Mouse (Mus musculus) cerebellum, adult 18-20 months (tissue): ENCODE measurements around the gene Gk2.

Source experiments
- DNase-seq, 2 experiments: peaks; one replicate each; pipeline ENCODE4 v3.0.0; 2021

Gk2 gene

DNA sequence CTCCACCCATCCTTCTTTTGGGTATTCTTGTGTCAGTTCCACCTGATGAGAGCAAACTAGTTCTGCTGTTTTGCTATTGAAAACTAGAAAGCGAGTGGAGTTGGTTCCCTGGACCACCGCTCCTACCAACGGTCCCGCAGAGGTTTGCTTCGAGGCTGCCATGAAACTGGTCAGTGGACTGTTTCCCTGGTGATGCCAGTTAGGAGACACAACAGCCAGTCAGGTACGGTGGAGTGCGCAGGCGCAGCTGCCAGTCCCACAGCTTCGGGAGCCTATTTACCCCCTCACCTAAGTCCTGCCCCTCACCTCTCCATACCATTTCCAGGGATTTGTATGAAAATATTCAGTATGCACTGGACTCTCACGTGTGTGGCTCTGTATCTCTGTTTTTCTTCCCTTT lies at the start of gene Gk2:
Gene Gk2, minus strand, starts transcription at position 206 of the 400 bp plus-strand sequence.
- DNase-seq: no peak

DNA sequence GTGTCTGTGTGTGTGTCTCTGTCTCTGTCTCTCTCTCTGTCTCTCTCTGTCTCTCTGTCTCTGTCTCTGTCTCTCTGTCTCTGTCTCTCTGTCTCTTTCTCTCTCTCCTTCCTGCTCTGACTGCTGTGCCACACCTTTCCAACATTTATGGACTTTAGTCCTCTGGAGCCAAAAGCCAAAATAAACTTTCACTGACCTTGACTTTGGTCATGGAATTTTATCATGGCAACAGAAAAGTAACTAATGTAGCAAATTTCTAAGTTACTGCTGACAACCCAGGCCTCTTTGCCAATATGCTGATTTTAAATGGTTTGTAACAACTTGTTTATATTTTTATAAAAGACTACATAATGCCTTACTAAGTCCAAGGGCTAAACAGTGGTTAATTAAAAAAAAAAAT lies 41.2 kb upstream of the Gk2 start:
- no peak for DNase-seq

DNA sequence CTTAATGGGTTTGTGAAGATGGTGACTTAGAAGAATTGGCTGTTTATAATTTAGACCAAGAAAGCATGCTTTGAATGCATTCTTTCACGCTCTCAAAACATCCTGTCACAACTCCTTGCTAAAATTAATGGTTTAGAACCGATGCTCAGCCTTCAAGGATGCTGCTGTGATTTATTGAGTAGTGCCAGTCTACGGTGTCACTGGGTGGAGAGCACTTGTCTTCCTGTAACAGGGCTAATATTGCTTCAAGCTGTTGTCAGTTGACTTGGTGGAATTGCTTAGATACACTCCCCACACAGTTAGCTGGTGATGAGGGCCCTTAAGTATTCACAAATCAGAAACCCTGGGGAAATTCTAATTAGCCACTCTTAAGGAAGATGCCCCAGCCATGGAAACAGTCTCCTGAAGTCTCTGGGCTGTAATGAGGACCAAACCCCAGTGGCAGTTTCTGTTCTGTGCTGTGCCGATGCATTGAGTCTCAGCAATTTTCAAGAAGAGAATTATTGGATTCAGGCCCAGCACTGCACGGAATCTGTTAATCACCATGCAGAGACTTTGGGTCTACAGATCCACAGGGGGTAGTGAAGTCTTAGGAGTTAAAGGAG lies 38.8 kb upstream of the Gk2 start:
- DNase-seq: no peak

DNA sequence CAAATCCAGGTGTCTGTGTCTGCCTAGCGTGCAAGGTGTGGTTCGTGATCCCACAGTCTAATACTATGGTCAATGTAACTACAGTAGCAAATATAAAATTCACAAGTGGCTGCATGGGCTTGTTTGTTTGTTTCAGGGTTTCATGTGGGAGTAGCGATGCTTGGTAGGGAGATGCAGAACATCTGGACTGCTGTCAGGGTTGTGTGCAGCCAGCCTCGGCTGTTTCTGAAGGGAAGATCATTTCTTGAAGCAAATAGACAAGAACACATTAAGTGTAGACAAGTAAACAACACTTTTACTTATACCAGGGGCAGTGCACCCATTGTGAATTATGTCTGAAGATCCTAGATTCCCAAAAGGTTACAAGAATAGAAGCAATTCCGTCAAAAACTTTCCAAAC lies 36.6 kb upstream of the Gk2 start:
- DNase-seq: no peak

DNA sequence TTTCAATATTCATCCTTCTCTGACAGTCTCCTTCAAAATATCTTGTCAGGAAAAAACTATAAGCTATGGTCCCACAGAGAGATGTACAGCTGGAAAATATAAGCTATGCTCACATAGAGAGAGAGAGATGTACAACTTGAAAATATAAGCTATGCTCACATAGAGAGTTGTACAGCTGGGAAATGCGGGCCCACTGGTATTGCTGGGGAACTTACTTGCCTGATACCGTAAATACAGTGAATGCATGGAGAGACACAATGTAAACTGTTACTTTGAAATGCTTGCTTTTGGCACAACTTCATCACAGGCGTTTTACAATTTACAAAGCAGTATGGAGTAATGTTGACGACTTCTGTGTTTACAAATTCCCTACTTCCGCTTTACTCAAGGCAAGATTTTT lies 29.3 kb upstream of the Gk2 start:
- no peak for DNase-seq

DNA sequence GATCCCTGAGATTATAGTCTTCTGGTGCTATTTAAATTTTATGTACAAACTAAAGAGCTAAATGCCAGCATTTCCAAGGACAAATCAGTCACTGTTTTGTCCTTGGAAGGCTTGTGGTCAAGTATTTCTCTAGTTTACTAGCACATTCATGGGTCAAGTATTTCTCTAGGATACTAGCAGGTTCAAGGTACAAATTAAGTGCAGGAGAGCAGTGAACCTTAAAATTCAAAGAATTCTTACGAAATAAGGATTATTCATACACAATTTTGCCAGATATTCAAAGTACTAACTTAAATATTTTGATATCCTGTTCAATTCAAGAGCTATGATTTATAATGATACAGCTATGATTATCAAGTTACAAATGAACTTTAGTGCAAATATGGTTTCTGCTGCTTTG lies 23.2 kb upstream of the Gk2 start:
- no peak for DNase-seq

DNA sequence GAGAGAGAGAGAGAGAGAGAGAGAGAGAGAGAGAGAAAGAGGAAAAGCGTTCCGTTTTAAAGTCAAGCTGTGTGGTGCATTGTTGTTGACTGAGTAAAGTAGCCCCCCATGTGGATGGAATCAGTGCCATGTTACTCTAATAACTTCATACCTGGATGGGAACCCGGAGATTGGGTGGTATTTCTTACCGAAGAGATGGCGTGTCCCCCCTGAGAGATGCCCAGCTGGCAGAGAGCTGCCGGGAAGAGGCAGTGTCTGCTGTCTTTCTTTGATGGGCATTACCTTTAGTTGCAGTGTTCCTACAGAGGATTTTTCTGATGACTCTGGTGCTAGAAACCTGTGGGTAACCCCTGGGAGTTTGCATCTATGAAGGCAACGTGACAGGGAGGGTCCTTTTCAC lies 10.4 kb upstream of the Gk2 start:
- DNase-seq: no peak

DNA sequence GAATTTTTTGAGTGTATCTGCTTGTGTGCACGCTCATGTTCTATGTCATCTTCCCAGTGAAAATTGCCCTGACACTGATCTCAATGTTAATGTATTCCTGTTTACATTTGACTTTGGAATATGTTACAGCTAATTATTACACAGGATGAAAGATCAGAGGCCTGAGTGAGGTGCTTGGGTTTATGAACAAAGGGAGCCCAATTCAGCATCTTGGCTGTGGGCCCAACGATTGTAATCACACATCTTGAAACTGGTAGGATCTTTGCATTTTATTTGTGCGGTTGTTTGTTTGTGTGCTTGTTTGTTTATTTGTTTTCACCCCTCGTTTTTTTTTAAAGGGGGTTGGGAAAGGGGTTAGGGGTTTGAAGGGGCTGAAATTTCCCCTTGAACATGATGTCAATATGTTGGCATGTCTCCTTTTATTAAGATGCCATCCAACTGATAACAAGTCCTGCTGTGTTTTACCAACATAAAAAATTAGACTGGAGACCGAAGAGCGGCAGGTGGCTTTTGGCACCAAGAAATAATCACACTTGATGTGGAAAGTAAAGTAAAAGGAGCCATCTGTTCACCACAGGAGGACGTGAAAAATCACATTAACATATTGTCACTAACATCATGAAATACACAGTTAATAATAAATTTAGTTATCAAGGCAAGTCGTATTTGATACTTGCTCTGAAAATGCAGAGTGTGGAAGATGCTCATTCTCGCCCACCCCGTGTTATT lies 9.8 kb upstream of the Gk2 start:
- peak; percentile 11 to 26 for DNase-seq

DNA sequence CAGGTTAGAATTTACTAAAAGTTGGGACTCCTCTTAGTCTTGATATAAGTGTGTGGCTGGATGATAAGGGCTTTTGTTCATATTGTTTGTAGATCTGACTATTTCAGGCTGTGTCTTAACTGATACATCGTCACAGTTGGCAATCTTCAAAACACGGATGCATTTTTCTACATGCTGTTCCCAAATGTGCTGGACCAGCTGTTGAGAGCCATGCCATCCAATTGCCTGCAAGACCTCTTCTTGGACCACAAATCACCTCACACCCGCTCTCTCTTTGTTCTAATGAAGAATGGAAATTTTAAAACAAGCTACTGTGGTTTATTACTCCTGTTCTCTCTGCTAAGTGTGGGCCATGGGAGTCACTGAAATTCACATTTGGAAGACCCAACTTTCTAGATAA lies 9.1 kb upstream of the Gk2 start:
- DNase-seq: no peak

DNA sequence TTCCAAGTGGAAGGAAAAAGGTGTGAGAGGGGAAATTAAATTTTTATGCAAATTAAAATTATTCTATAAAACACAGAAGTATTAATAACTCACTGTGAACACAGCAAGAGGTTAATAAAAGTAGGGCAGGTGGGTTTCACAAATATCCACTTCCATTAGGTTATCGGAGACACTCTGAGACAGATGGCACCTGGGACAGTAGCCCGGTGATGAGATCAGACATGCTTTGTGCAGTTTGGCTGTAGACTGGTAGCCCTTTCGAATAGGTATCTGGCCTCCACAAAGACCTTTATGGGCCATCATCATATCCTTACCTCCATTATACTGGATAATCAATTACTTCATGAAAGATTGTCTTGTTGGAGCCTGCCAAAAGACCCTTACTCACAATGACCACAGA lies 6.0 kb upstream of the Gk2 start:
- no peak for DNase-seq

DNA sequence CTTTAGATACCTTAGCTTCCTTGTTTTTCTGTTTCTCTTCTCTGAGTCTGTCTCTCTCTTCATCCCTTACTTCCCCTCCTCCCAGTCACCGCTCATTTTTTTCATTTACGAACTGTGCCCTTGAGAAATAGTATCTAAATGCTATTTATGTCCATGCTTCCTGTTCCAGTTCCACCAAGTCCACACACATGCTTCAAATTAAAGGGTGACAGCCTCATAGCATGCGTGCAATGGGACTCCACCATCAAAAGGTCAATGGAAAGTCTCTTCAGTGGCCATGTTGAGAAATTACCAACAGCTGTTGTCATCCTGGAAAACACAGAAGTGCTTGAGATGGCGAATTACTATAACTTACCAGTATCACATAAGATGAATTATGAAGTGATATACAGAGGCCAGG lies 5.4 kb downstream of the Gk2 start:
- no peak for DNase-seq

DNA sequence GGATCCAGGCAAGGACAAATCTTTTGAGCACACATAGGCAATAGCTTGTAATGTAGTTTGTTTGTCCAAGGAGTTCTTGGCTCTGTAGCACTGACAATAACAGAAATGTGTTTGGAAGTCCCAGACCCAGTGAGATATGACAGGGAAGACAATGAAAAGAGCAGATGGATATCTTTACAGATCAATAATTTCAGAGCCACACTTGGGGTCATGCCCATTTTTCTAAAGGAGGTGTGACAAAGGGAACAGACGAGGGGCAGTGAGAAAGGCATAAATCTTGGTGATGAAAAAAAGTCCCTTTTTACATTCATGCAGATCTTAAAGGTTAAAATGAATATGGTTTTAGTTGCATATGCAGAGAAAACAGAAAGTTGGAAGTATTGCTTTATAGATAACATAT lies 12.6 kb downstream of the Gk2 start:
- DNase-seq: no peak

DNA sequence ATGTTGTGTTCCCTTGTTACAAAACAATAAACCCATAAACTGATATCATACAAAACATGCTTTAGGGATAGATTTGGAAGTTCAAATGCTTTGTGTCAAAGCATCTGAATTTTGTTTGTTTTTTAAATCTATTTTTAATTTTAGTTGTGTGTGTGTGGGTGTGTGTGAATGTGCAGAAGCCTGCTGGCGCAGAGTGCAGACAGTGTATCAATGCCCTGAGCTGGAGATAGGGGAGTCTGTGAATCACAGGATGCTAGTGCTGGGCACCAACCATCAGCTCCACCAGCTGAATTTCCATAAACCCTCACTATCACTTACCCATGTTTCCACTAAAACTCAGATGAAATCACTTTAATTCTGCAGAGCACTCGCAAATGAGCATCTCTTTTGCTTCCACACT lies 24.3 kb downstream of the Gk2 start:
- DNase-seq: no peak

DNA sequence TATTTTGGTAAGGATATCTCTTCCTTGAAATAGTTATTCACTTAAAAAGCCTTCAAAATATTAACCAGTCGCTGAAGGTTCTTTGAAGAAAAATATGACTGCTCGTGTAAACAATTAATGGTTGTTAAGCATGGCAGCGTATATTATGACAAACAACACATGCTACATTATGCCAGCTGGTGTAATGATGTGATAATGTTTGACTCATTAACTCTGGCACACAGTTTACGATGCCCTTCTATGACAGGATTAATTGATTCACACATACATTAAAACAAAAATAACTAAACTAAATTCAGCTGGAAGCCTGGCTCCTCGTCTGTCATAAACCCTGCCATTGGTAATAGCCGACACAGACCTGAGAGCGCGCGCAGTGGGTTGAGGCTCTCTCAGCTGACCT lies 26.8 kb downstream of the Gk2 start:
- DNase-seq: no peak

DNA sequence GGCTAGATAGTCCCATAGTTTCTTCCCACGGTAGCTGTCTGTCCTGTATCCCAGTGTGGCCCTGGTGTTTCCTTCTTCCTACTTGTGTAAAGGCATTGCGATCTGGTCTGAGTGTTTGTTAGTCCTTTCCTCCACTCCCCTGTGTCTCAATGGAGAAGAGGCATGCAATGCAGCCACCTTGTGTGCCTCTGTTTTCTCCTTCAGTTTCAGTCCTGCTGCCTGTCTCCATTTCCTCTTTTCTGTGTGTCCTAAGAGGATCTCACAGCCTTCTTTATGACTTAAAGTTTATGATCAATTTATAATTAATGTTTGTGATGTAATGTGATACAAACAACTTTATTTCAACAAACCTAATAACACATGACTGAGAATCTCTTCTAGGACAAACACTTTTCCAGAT lies 35.2 kb downstream of the Gk2 start:
- DNase-seq: no peak

DNA sequence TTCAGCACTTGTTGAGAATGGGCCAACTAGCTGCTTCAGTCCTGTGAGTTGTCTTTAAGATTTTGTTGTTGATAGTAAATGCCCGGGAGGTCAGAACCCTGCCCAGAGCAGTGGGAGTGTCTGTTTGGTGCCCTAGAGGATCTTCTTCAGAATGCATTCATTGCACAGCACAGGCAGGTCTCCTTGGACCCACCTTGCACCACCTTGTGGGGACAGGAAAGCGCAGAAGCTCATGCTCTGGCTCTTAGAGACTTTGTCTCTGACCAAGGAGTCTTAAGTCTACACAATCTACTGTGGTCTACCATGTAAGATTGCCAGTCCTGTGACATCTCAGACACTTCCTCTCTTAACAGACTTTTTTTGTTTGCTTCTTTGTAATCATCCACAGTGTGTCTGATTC lies 39.6 kb downstream of the Gk2 start:
- no peak for DNase-seq

DNA sequence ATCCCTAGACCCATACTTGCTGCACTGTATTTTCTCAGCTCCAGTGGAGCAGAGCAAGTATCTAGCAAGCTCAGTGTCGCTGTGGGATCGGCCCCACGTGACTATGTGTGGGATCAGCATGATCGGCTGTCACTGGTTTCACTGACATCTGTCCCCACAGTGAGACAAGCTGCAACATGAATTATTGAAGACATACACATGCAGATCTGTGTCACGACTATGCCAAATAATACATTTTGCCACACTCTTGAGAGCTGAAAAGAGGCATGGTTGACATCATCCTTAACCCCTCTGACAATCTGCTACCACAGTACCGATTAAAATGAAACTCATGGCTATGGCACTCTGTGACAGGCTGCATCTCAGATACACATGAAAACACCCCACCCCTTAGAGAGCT lies 41.0 kb downstream of the Gk2 start:
- no peak for DNase-seq

DNA sequence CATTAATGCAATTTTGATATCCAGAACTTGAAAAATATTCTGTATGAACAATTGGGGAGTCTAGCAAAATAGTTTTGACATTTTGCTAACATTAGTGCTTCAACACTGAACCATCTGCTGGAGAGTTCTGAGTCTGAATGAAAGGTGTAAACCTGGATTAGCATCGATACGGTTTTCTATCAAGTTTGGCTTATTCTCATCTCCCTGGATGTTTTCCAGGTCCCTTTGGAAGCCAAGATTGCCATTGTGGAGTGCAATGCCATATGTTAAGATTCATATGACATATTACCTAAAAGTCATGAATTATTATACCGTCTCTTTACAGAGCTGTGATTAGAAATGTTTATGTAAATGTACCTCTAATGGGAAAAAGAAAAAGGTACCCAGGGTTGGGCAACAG lies 43.1 kb downstream of the Gk2 start:
- peak; percentile 21 to 35 for DNase-seq

DNA sequence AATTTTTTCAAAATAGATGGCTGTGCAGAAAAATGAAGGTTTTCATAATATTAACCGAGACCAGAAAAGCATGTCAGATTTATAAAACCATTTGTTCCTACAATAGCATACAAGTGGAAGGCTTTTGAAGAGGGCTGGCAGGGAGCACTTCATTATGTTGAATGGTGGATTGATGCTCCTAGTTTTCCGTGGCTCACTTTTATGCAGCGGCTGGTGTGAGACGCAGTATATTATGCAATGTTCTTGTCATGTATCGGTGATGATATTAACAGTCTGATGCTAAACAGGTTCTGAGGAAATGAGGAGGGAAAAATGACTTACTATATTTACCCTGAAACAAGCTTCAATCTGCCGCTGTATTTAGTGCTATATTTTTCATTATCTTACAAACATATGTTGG lies 46.6 kb downstream of the Gk2 start:
- DNase-seq: no peak

DNA sequence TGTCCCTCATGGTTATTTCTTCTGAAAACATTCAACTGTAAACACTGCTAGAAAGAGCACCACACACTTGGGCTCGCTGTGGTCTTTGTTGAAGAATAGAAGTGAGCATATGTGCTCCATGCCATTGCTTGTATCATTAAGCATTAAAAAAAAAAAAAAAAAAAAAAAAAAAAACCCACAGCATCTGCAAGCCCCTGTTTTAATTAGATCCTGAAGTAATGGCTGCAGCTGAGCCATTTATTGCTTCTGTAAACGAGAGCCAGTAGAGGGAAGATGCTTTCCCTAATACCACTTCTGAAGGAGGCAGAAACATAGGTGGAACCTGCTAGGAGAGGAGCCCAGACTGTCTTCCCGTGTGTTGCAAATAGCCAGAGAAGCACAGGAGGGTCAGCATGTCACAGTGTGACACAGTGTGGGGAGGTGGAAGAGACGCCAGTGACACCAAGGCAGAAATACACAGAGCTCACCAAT lies 47.6 kb downstream of the Gk2 start:
- no peak for DNase-seq
